Mouse (Mus musculus): ENCODE results near the gene Layn. TPM values are rescaled to one million over a fixed set of nuclear protein-coding genes. Genes with fewer than 3 reads are reported as not detected.

The Layn gene
- 1.1 TPM for polyA plus RNA-seq (2014; fragmentation: Illumina TruSeq; extraction: RNeasy Lipid Tissue Mini Kit (QIAGEN cat#74804); ENCODE audit: low read depth, low replicate concordance)

DNA sequence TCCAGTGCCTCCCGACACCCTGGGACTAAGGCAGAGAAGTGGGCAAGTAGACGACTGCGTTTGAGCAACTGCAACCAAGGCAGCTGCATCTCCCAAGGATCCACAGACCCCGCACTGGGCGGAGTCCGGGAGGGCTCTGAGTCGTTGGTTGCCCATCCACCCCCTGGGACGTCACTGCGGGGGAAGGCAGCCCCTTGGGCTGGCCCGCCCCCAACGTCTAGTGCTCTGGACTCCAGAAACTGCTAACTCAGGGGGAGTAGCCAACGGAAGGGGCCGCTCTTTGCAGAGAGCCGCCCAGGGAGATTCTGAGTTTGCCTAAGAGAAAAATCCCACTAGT, at the start of gene Layn:
Layn (minus strand) TSS at position 116 of the 337 bp plus-strand sequence.

DNA sequence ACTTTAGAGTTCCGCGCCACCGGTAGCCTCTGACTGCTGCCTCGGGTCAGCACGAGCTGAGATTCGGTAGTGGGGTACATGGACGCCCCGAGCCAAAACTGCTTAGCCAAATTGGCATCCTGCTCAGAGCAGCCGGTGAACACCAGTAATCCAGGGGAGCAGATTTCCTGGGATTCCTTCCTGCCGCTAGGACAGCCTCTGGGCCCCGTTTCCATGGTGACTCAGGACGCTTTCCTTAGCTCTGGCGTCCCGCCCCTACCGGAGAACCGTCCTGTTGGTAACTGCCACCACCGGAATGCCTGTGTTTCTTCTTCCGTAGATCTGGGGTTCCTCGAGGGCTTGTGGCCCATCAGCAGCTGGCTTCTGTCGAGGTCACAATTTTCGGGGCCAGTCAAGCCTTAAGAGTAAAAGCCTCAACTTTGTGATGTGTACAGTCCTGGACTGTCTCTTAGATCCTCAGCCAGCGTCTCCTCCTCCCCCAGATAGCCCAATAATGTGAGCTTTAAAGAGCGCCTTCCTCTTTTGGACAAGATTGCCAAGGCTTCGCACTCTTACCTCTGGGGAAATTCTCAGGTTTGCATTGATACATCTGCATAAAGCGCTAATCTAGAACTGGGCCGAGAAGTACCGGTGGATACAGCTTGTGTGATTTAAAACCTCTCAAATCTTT, 25.0 kb upstream of the Layn start, which contains the start of gene 4833427G06Rik:
4833427G06Rik (minus strand) TSS at position 323 of the 670 bp plus-strand sequence.

DNA sequence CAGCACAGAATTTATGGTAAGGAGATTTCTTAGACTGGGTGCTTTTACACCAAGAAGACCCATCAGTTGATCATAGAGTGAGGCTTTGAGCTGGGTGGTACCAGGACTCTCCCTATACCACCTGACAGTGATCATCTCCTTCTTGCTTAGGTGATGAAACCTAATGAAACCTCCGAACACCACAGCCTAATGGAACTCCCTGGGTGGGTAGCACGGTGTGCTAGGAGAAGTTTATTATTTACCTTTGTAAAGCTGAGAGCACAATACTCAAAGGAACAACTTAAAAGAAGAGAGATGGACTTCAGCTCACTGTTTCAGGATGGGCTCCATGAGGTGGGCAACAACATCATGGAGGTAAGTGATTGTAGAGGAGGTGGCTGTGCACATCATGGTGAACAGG, 16.3 kb downstream of the Layn start, which contains the start of gene Btg4:
Btg4 (plus strand) TSS at position 301 of the 400 bp plus-strand sequence.

DNA sequence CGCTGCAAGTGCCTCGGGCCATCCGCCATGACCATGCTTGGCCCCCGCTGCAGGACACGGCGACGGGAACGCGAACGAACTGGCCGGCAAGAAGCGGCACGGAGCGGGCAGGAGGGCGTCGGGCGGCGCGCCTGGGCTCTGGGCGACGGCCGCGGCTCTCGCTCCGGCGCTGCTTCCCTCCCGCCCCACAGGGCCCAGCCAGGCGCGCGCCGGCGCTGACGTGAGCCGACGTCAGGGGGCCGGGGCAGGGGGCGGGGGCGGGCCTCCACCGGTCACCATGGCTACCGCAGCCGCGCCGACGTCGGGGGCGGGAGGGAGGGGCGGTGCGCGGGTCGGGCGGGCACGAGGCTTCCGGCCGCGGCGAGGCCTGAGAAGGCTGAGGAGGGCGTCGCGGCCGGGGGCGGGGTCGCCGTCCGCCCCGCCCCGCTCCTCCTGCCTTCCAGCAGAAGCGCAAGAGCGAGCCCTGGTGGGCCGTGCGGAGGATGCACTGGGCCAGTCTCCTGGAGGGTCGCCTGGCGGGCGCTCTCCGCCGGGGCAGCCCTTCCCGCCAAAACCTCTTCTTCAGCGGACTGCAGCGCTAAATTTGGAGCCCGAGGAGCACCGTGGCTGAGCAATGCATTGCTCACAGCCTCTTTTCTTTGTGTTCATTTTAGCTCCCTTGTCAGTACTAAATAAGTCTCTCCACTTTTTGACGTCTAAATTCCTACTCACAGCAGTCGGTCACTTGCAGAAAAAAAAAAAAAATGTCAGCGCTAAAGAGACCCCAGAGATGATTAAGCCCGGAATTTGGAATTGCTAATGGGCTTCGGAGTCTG, 67.8 kb downstream of the Layn start, which contains the start of gene Sik2:
Sik2 (minus strand) TSS at position 233 of the 815 bp plus-strand sequence.

Other genes with a start within 250 kb of the Layn start
- 21.9 TPM for gene Ppp2r1b, start 231.8 kb downstream of the Layn start, polyA plus RNA-seq (2014; fragmentation: Illumina TruSeq; extraction: RNeasy Lipid Tissue Mini Kit (QIAGEN cat#74804); ENCODE audit: low read depth, low replicate concordance)
- gene Sik2, start 68.0 kb downstream of the Layn start, polyA plus RNA-seq (2014; fragmentation: Illumina TruSeq; extraction: RNeasy Lipid Tissue Mini Kit (QIAGEN cat#74804); ENCODE audit: low read depth, low replicate concordance): 3.3 TPM
- gene Btg4, start 16.2 kb downstream of the Layn start, polyA plus RNA-seq (2014; fragmentation: Illumina TruSeq; extraction: RNeasy Lipid Tissue Mini Kit (QIAGEN cat#74804); ENCODE audit: low read depth, low replicate concordance): not detected
- gene 4833427G06Rik, start 25.0 kb upstream of the Layn start, polyA plus RNA-seq (2014; fragmentation: Illumina TruSeq; extraction: RNeasy Lipid Tissue Mini Kit (QIAGEN cat#74804); ENCODE audit: low read depth, low replicate concordance): not detected
- gene Gm32742, start 88.4 kb upstream of the Layn start, polyA plus RNA-seq (2014; fragmentation: Illumina TruSeq; extraction: RNeasy Lipid Tissue Mini Kit (QIAGEN cat#74804); ENCODE audit: low read depth, low replicate concordance): not detected
- 1.3 TPM for gene Pou2af1, start 136.6 kb upstream of the Layn start, polyA plus RNA-seq (2014; fragmentation: Illumina TruSeq; extraction: RNeasy Lipid Tissue Mini Kit (QIAGEN cat#74804); ENCODE audit: low read depth, low replicate concordance)
- gene Colca2, start 201.5 kb upstream of the Layn start, polyA plus RNA-seq (2014; fragmentation: Illumina TruSeq; extraction: RNeasy Lipid Tissue Mini Kit (QIAGEN cat#74804); ENCODE audit: low read depth, low replicate concordance): 0.32 TPM